Mouse (Mus musculus) lung, postnatal 36 days (tissue): ENCODE measurements at regions not wholly inside any gene's neighbourhood (a gene's known extent, or its start where the extent isn't known, plus 50 kb on each side); places are given as distances from the start of the nearest gene placed in this dataset.
"Not testable (repeated sequence)": the region's sequence is repeated elsewhere in the genome, so short reads cannot be mapped to it uniquely, and the experiment has no call there.

Source experiments
- DNase-seq: peaks from one replicate; pipeline ENCODE4 v3.0.0; 2022; ENCODE audit warnings: mixed read lengths

DNA sequence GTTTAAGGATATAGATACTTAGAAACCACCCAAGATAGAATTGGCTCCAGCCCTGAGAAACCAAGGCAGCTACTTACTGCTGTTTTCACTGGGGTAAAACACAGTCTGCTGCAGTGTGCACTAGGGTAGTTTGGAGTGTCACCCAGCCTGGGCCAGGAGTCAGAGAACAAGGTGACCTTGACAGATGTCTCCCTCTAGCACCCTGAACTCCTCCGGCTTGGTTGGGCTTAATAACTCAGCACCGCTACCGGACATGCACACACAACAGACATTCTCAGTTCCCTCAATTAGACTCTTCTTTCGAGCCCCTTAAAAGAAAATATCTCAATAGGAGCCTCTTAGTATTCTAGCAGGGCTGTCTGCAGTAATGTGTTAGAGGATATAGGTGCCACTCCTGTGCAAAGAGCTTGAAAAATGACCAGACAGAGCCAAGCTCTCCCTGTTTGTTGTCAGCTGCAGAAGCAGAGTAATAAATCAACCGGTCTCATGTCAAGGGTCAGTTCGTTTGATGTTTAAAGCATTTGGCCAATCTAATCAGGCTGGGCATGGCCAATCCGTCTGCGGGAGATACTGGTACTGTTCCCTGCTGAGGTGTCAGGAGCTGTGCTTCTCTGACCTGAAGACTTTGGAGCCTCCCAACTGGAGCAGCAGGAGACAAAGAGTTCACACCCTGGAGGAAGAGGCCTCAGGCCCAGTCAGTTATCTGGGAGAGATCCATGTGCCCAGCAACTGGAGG is 299.1 kb downstream of the Eipr1 start:
- DNase-seq, result no peak

DNA sequence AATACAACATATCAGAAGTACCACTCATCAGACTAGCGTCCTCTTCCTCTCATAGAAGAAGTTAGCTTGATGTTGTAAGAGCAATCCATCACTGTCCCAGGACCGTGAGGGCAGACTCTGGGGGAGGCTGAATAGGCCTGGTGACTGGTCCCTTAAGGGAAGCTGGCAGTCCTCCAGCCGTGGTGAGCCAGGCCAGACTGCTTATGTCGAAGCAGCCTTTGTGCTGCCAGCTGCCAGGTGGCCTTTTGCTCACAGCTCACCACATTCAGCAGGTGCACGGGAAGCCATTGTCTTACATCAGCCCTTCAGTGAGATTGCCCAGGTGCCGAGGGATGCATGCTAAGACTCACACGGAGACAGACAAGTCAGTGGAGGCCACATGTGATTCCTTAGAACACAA is 302.8 kb downstream of the Eipr1 start:
- DNase-seq, result no peak

DNA sequence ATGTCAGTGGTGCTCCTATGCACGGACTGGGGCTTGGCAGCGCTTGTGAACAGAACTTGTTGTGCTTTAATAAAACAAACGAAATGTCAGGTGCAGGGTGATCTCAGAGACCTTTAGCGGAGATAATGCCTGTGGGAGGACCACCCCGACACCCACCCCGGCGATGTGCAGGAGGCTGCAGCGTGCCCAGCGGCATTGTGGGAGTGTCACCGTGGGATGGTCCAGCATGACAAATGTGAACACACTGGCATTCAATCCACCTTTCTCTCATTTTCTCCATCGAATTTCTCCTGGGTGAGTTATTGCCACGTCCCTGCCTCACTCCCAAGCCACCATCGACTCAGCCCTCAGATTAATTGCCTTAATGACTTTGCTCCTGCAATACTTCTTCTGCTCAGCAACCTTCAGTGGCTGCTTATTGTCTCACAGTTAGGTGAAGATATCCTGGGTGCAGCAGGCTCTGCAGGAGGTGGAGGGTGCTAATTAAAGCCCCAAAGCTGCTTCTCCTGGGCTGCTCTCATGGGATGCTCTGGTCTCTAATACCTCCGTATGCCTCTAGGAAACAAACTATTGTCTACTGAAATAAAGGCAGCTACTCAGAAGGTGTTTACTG is 310.5 kb downstream of the Eipr1 start:
- DNase-seq, result no peak

DNA sequence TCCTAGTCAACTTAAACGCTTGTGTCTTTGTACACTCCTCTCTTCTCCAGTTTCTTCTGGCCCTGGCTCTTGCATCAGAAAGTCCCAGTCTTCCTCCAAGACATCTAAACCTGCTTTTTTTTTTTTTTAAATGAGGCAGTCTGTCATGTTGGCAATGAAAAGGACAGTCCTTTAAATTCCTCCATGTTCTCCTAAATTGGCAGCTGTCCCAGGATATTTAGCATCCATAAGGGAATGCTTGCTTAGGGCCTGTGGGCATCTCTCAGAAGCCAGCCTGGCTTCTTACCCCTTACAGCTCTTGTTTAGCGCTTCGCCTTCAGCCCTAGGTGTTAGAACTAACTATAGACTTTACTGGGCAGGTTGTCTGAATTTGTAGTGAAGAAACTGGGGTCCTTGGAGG is 311.2 kb downstream of the Eipr1 start:
- DNase-seq, result no peak

DNA sequence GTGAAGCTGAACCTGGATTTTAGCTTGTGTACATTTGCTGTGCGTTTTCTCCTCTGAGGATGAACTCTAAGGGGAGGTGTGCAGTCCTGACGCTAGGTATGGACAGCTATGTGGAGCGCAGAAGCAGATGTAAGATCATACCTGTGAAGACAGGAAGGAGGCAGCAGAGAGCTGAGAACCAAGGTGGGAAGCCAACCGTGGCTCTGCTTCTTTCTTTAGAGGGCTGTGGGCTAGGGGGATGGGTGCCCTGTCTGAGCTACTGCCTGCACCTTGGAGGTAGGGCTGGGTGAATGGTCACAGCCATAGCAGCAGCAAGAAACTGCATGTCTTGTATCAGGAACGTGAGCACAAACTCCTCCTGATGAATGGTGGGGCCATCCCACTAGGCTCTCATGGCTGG is 316.6 kb downstream of the Eipr1 start:
- no peak for DNase-seq

DNA sequence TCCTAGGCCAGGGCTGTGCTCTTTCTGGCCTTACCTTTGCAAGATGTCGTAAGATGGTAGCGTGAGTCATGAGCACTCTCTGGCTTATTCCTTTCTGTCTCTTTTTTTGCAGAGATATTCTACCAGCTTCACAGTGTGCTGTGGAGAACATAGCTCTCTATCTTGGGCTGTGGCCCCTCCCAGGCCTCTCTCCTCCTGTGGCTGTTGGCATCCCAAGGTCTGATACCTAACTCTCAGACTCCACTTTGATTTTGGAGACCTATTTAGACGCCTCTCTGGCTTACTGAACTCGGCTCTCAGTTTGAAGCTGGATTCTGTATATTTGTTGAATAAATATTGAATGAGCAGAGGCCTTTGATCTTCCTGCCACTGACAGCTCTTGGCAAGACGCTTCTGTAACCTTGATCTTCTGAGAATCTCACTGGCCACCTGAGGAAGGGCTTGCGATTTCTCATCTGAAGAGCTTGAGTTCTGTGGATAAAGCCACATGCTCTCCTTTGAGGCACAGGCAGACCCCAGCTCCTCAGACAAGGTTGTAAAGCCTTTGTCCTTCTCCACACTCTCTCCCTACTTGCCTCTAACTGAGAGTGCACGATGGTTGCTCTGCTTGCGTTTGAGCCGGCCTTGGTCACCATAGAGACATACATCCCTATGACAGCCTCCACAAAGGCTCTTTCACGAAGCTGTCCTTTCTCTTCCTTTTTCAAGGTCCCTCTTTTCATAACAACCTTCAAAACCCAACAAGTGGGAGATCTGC is 323.7 kb downstream of the Eipr1 start:
- DNase-seq, result no peak

DNA sequence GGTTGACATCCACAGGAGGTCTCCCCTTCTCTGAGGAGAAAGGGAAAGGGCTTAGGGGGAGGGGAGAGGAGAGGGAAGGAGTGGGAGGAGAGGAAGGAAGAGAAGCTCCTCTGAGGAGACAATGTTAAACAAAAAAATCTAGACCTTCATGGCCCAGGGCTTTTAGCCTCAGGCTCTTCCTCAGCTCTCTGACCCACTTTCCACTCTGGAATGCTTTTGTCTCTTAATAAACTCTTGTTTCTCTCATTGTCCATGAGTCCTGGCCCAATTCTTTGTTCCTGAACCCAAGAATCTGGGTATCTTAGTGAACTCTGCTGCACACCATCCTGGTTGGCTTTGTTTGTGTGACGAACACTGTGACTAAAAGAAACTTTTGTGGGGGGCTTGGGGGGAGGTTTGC is 325.0 kb downstream of the Eipr1 start:
- DNase-seq, result no peak

DNA sequence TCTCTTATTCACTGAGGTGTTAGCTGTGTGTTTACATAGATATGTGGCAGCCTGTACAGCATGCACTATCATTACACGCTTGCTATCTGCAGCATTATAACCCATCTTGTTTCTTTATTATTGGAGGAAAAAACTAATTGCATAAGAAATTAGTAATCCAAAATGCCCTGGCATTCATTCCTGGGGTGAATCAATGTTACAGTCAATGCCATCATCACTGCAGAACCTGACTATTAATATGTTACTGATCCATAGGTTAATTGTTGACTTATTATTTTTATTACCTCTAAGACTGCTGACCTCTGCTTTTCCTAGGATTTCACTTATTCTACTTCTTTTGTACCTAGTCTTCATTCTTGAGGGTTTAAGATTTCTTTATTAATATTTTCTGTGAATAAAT is 327.4 kb downstream of the Eipr1 start:
- DNase-seq, result no peak

DNA sequence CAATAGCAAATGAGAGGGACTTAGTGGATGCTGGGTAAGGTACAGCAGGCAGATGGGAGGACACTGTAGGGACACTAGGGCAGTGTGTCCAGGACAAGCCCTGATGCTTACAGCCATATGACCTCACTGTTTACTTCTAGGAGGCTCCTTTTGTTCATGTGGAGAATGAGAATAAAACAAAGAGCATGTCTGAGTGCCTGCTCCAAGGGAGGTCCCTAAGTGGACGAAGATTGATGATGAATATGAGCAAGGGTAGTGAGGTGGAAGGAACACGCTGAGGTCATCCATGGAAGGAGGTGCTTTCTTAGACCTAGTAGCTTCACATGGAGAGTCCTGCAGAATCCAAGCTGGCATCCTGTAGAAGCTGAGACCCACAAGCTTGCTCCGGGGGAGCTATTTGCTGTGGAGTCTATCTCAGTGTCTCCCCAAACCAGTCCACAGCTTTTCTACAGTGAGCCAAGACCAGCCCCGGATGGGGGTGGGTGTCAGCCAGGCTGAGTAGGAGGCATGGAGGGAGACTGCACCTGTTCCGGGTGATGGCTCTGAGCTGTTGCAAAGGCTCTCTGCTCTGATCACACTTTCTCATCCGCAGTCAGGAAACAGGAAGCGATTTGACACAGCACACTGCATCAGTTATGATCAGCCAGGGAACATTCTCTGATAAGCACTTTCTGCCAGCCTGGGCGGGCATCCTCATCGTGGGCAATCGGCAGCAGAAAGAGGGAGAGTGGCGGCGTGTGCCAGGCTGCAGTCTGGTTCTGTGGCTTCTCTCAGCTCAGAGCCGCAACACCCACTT is 332.0 kb downstream of the Eipr1 start:
- DNase-seq, result no peak

DNA sequence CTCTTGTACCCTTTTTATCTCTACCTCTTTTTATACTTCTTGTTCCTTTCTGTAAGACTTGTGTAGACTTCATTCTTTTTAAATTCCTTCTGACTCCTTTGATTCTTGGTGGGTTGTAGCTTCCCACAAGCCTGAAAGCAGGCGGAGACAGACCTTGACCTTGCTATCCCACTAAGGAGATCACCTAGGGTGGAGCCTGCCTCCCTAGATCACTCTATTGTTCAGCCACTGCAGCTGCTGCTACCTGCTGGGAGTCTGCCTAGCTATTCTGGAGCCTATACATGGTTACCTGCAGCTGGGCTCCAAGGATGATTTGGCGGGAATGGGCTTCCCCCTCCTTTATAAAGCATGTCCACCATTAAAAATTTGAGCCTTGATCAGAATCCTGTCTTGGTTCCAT is 335.6 kb downstream of the Eipr1 start:
- DNase-seq, result not testable (repeated sequence)

DNA sequence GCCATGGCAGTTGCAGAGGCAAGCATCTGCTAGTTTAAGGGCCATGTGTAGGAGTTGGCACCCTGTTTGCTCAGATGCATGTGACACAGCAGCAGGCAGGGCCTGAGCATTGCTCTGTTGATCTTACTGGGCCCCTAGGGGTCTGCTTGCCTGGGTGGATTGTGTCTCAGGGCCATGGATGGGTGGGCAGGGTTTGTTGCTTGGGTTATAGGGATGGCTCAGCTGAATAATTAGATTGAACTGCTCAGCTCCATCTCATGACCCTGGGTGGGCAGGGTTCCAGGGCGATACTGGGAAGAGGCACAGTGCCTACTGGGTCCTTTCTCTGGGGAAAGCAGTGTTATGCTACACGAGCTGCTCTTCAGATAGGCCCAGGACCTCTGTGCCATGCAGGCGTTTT is 338.0 kb downstream of the Eipr1 start:
- no peak for DNase-seq

DNA sequence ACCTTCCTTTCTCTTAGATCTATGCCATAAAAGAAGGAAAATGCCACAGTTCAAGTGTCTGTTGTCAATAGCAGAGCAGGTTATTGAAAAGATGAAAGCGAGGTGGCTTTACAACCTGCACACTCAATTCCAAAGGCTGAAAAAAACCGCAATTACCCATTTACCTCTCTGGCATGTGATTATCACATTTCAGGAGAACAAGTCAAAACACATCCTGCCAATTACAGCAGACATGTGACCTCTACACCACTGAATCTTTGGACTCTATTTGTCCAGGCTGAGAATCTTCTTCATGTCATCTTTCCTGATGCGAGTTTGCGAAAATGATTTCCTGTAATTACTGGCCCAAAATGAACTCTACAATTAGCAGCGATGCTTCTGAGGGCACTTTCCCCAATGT is 338.8 kb downstream of the Eipr1 start:
- no peak for DNase-seq

DNA sequence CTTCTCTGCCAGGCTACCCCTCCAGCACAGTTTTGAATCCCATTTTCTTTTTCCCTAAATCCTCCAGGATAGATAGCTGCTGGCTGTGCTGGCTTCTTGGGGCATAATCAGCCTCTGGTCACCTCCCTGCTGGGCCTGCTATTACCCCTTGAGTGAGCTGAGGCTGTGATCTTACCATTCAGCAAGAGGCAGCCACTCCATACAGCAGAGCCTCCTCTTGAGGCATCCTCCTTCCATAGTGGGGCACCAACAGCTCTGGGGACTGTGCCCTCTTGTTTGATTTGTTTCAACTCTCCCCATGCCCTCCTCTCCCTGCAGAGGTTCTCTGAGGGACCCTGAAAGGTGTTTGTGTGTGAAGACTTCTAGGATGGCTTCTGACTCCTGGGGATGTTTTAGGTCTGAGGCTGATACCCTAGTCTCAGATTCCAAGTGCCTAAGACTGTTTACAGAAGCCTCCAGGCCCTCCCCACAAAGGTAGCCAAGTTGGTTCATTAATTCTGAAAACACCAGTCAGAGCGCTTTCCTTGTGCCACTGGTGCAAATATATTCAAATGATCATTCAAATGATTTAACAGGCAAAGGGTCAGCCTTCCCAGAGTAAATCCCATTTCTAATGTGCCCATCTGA is 343.9 kb downstream of the Eipr1 start:
- no peak for DNase-seq

DNA sequence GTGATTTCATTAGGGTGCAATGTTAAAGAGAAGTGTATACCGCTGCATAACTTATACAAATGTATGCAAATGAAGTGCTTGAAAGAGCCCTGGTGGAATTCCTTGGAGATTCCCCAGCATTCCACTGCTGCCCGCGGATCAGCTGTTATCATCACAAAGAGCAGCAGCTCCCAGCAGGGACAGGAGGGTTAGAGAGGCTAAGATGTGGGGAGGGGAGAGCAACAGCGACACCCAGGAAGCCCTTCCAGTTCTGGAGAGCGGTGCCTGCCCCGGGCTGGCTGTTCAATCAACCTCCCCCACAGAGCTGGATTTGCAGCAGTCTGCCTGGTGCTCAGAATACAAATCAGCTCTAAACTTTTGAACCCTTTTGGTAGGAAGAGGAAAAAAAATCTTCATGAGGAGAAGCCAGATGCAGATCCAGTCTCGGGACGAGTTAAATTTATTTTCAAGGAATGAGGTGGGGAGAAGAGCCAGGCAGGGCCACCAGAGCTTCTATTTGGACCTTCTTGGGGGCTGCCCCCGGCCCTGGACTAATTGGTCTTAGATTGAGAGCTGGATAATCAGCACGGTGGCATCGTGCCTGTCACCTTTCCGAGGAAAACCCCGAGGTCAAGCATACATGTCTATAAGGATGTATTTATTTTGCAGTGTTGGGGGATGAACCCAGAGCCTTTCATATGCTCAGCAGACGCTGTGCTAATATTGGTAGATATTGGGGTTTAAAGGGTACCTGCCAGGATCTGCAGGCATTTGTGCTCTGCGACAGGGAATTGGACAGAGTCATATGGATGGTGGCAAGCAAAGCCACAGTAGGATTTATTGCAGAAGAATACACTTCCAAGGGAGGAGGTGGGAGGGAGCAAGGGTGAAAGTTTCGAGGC is 344.7 kb downstream of the Eipr1 start:
- DNase-seq, result no peak

DNA sequence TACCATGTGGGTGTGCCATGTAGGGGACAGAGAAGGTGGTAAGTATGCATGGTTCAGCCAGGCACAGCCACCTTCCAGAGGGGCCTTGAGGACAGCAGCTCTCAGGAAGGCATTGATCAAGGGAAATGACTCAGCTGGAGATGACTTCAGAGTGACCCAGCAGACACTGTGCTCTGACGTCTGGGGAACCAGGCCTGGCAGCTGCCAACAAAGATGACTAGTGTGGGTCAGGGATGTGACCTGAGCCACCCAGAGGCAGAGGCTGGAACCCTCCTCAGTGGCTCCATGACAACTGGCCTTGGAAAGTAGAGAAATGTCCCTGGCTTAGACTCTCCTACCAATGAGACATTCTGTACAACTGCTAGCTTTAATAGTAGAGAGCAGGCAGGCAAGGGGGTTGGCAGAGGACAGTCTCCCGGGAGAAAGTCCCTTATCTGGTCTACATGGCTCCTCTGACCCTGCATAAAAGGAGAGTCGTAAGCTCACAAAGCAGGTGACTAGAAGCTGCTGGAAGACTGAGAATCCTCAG is 348.5 kb downstream of the Eipr1 start:
- no peak for DNase-seq

DNA sequence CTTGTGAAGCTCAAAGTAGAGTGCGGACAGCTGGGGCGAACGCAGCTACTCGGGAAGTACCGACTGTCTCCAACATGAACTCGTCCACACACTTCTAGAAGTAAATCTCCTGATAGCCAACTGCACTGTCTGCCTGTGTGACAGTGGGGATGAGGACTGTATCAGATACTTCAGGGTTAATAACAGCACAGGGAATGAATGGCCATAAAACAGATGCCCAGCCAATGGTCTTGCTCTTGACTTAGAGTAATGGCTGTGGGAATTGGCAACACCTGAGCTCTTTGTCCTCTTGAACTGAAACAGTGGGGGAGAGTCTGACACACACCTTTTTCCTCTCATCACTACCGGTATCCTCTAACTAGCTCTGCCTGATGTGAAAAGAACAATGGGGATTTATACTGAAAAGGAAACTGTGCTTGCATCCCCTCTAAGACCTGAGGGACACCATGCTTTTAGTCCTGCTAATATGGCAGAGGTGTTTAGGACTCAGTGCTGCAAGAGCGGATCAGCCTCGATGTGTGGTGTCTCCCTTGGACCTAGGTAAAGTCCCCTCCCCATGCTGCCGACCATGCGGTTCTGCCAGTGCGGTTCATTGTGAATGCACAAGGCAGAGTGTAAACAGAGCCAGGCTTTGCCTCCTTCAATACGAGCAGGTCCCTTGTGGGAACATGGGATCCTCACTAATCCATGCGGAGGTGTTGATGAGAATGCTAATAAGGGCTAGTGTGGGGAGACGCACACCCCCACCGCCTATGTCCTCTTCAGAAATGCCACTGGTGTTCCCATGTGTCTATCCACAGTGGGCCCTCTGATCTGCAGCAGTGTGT is 355.5 kb downstream of the Eipr1 start:
- DNase-seq, result no peak

DNA sequence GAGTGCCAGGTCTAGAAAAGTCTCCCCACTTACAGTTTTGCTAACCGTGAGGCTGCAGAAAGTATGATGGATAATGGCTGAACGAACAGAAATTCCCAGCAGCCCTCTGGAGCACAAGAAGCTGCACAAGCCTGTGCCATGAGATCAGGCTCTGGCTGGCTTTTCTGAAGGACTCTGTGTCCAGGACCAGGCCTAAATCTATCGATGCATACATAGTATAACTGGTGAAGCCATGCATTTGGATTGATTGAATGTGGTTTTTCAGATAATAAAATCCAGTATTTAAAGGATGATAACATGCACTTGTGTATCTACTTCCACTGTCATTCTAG is 356.1 kb downstream of the Eipr1 start:
- no peak for DNase-seq

DNA sequence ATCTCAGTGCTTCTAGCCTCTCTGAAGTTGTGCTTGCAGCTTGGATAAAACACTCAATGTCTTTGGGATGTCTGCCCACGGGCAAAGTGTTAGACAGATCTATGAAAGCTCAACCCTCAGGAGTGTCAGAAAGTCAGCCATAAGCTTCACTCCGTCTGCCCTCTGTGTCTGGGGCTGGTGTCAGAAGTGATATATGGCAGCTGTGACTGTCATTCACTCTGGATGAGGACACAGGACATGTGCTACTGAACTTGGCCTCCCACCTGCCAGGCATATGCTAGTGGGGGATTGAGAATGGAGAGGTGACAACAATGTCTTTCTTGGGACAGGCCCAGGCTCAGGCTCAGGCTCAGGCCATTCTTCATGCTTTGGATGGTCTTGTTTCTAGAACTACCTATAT is 366.7 kb downstream of the Eipr1 start:
- no peak for DNase-seq

DNA sequence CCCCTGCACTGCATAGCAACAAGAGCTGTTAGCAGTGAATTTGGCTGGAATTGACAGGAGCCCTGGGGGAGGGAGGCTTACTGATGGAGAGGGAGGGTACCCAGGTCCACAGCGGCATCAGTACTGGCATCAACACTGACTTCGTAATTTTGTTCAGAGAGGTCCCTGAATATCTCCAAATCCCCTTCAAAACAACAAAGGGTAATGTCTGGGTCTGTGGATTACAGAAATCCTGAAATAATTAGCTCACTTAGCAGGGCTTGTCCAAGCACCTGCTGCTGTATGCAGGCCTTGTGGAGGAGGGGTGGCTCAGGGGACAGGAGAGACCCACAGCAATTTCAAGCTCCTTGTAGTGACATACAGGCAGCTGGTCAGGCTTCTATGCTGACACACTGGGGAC is 369.6 kb downstream of the Eipr1 start:
- no peak for DNase-seq

DNA sequence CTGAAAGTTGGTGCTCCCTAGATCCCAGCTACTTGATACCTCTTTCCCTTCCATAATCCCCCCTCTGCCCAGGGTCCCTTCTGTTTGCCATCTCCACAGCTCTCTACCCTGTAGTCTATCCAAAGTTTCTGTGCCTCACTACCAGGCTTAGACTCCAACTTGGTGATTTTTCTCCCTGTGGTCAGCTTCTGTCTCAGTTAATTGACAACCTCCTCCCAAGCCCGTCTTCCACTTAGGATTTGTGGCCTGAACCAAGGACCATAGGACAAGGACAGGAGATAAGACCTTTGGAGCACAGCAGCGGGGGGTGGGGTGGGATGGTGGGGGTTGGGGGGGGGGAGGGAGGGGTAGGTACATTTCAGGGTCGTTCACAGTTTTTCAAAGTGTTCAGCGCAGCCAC is 371.3 kb downstream of the Eipr1 start:
- DNase-seq, result no peak
